Mouse (Mus musculus) megakaryocyte, embryonic 14.5 days (primary cell): ENCODE results near the gene Olfr1443.

ENCODE experiments used
- FLI1 ChIP-seq: IDR thresholded peaks from 2 replicates; pipeline ENCODE4 v1.6.1; 2012; ENCODE audit warnings: low read length, inconsistent platforms, mixed read lengths
- GATA1 ChIP-seq: IDR thresholded peaks from 3 replicates; pipeline ENCODE4 v1.6.1; 2012; ENCODE audit warnings: mixed read lengths, low read length, inconsistent platforms, borderline replicate concordance

GRCm38 (mm10) chr19:12670139-12670538, 7.8 kb upstream of the Olfr1443 start, which contains the start of gene Olfr1442:
- TF ChIP-seq GATA1, result no peak
- TF ChIP-seq FLI1, result no peak
